Mouse (Mus musculus) limb, embryonic 13.5 days (tissue): ENCODE measurements around the gene Cacna1c. TPM values are rescaled to one million over a fixed set of nuclear protein-coding genes. Genes with fewer than 3 reads are reported as not detected.
"Not testable (repeated sequence)": the region's sequence is repeated elsewhere in the genome, so short reads cannot be mapped to it uniquely, and the experiment has no call there.

Experiments
- ATAC-seq: fragments of 200-750 bp; cut with Nextera tagmentation; 2 replicates; pipeline ENCODE4 v1.8.0; 2017; ENCODE audit warnings: low read depth, moderate number of reproducible peaks, moderate TSS enrichment; ENCODE audit not compliant: low FRiP score
- H3K27ac ChIP-seq: fragments of 300-500 bp; sonication (generic); 2 replicates; pipeline ENCODE4 v1.5.1; 2015; ENCODE audit warnings: inconsistent platforms, mild to moderate bottlenecking, moderate library complexity
- H3K27me3 ChIP-seq: fragments of 300-500 bp; sonication (generic); 2 replicates; pipeline ENCODE4 v1.6.1; 2015; ENCODE audit warnings: mild to moderate bottlenecking, inconsistent platforms
- H3K36me3 ChIP-seq: fragments of 300-500 bp; sonication (generic); 2 replicates; pipeline ENCODE4 v1.6.1; 2015; ENCODE audit warnings: inconsistent platforms, mild to moderate bottlenecking, moderate library complexity
- H3K4me1 ChIP-seq: fragments of 300-500 bp; sonication (generic); 2 replicates; pipeline ENCODE4 v1.6.1; 2015; ENCODE audit warnings: inconsistent platforms
- H3K4me2 ChIP-seq: fragments of 300-500 bp; sonication (generic); replicated peaks from 2 replicates; pipeline ENCODE4 v1.6.1; 2015; ENCODE audit warnings: inconsistent platforms, mild to moderate bottlenecking, moderate library complexity
- H3K4me3 ChIP-seq: fragments of 300-500 bp; sonication (generic); 2 replicates; pipeline ENCODE4 v1.5.1; 2015; ENCODE audit warnings: moderate library complexity, mild to moderate bottlenecking, inconsistent platforms
- H3K9ac ChIP-seq: fragments of 300-500 bp; sonication (generic); 2 replicates; pipeline ENCODE4 v1.6.1; 2015; ENCODE audit warnings: mild to moderate bottlenecking, inconsistent platforms
- H3K9me3 ChIP-seq: fragments of 300-500 bp; sonication (generic); 2 replicates; pipeline ENCODE4 v1.6.1; 2016; ENCODE audit warnings: inconsistent platforms
- WGBS: fragments of 180-500 bp; shearing (Covaris S2); methylation state at CpG from one replicate; pipeline ENCODE4 v1.1.7; 2015; 5-methylcytosine and 5-hydroxymethylcytosine counted together
- polyA plus RNA-seq: library from polyadenylated mRNA; unstranded; fragments of >200 nt; fragmentation: Nextera tagmentation; extraction: Ambion mirVana; gene quantifications from 2 replicates; pipeline ENCODE4 v1.2.1, GENCODE M21; 2015

The Cacna1c gene
- polyA plus RNA-seq, 1 experiment from 2014 or later: 9.9 TPM

DNA sequence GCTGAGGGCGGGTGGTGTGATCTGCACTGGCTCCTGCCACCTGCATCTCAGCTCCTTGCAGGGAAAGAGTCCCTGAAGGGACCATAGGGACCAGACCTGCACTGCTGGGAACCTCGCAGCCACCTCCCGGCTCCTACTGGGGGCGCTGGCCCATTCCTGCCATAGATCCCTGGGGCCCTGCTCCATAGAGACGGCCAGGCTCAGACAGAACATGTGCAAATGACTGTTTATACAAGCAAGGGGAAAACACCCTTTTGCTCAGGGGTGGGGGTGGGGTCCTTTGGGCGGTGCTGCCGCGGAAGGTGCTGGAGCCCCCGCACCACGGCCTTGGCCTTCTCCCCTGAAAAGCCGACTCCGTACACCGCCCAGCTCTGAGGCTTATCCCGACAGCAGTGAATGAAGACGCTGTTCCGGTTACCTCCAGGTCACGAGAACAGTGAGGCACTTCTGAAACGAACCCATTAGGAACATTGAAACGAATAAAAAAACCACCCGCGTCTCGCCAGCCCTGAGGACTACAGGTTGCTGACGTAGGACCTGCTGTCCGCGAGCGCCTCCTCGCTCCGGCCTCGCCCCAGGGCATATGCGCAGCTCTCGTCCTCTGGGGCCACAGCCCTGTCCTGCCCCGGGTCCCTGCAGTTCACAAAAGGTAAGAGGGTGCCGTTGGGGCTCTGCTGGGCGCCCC, 602.7 kb downstream of the Cacna1c start:
- WGBS: 8% methylated on average over 34 of the region's 34 CpGs
- peak; percentile 27; the same call in 1 of the 2 replicates for ATAC-seq
- Histone ChIP-seq H3K4me1 (peaks cover 14% of the 10 kb centered on the region), H3K4me3 (peak overlapping the region; percentile 32), H3K27ac (no peak overlapping the region), H3K4me2 (peak overlapping the region; percentile 59), H3K36me3 (peaks cover 36% of the 10 kb centered on the region), H3K9me3 (no peaks in the 10 kb centered on the region), H3K9ac (peak overlapping the region; percentile 36), H3K27me3 (peaks cover 19% of the 10 kb centered on the region)

DNA sequence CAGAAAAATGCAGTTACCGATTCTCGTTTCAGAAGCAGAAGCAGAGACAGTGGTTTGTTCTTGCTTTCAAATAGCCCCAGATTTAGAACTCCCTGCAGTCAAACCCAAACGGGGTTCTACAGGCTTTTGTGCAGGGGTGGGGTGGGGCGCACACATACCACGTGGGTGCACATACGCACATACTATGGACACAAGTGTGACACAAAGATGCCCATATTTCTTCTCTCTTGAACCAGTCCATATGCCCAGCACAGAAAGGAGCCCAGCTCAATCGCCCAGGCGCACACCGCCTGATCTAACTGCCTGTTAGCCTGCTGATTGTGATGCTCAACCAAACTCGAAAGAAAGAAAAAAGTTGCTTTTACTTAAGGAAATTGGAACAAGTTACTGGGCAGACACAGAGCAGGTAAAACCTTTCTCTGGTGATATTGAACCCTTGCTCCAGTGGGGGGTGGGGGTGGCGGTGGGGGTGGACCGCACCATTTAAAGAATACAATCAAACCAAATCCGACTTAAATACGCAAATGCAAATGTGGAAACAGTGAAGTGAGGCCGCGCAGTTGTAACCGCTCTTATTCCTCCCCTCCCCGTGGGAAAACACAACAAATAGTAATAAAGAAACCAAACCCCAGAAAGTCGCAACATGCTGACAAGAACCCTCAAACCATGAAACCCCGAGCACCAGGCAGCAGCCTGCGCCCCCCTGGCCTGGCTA, 603.4 kb downstream of the Cacna1c start:
- WGBS: 45% methylated on average over 21 of the region's 21 CpGs
- peaks cover 14% of the 10 kb centered on the region for H3K4me1 ChIP-seq

GRCm38 (mm10) chr6:118578741-118579140, 617.5 kb downstream of the Cacna1c start:
- H3K9ac ChIP-seq, H3K27me3 ChIP-seq, H3K4me2 ChIP-seq, H3K4me1 ChIP-seq, H3K4me3 ChIP-seq, H3K27ac ChIP-seq, ATAC-seq, H3K36me3 ChIP-seq, H3K9me3 ChIP-seq: not testable (repeated sequence)
- 83% methylated on average over 4 of the region's 4 CpGs for WGBS

More for the DNA sequence above, 603.4 kb downstream of the Cacna1c start:
- ATAC-seq: no peak
- Histone ChIP-seq H3K27ac (no peak overlapping the region), H3K4me3 (peak overlapping the region; percentile 32), H3K4me2 (peak overlapping the region; percentile 59), H3K36me3 (peaks cover 29% of the 10 kb centered on the region), H3K9me3 (no peaks in the 10 kb centered on the region), H3K27me3 (peaks cover 19% of the 10 kb centered on the region), H3K9ac (no peak overlapping the region)

DNA sequence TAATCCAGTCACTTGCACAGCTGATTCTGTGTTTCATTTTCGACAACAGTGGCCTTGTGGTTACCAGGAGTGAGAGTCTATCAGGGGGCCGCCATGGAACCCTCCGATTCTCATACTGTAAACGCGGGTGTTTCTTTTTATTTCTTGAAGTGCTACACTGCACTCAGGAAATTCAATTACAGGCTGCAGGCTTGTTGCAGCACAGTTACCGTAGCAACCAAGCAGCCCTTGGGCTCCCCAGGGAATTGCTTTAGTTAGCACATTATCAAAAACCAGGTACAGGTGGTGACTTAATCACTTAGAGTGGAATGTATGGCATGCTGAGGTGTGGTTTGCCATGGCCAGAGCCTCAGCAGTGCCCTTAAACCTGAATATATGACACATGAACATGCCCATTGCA, 621.9 kb downstream of the Cacna1c start:
- WGBS: 45% methylated on average over 6 of the region's 6 CpGs
- 0 out of 2 replicates have a peak, but pooled peaks have one; percentile 48 for ATAC-seq
- Histone ChIP-seq H3K27ac (no peak overlapping the region), H3K4me2 (no peak overlapping the region), H3K4me3 (no peak overlapping the region), H3K36me3 (no peaks in the 10 kb centered on the region), H3K9me3 (no peaks in the 10 kb centered on the region), H3K4me1 (peaks cover 7% of the 10 kb centered on the region; the same call in 1 of the 2 replicates), H3K9ac (no peak overlapping the region), H3K27me3 (no peaks in the 10 kb centered on the region)

DNA sequence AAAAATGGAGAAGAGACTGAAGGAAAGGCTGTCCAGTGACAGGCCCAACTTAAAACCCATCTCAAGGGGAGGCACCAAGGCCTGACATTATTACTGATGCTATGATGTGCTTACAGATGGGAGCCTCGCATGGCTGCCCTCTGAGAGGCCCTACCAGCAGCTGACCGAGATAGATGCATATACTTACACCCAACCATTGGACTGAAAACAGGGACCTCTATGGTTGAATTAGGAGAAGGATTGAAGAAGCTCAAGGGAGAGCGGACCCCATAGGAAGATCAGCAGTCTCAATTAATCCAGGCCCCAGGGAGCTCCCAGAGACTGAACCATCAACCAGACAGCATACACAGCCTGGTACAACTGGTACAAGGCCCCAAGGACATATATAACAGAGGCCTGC, 628.4 kb downstream of the Cacna1c start:
- H3K36me3 ChIP-seq: no peaks in the 10 kb centered on the region
- 93% methylated on average over 3 of the region's 3 CpGs for WGBS
- no peak overlapping the region for H3K4me3 ChIP-seq
- H3K4me1 ChIP-seq: peaks cover 5% of the 10 kb centered on the region
- ATAC-seq: no peak
- H3K27ac ChIP-seq: no peak overlapping the region
- H3K27me3 ChIP-seq: no peaks in the 10 kb centered on the region
- H3K4me2 ChIP-seq: no peak overlapping the region
- no peak overlapping the region for H3K9ac ChIP-seq
- no peaks in the 10 kb centered on the region for H3K9me3 ChIP-seq

DNA sequence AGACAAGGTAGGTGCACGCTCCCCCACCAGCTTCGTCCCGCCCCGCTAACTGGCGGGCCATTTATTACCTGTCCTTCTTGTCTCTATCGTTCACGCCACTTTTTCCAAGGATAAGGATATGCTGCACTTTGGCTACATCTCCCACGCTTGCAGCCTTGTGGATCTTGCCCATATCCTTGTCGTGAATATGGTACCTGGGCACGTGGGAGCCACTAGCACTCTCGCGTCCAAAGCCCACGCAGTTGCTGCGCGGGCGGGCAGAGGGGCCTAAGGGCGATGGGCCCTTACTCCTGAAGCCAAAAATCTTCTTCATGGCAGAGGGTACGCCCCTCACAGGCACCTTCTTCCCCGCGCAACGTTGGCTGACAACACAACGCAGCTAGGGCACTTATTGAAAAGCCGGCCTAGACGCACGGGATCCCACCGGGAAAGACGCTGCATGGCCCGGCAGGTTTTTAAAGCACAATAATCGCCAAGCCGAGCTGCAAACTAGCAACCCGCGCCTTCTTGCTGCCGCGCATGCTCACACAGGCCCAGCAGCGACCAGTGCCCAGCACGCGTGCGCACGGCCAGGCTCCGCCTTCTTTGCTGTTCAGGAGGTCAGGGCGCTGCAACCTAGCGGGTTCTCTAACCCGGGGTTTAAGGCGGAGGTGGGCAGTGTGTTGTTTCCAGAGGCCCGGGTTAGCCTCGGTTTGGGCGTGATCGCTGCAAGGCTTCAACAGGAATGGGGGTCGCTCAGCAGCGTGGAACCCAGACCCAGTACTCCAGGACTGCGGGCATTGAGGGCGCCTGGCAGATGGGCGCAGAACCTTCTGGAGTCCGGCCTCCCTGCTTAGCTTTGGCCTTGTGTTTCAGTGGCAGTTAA, 634.2 kb downstream of the Cacna1c start, which contains the start of gene Ankrd26:
TSS of gene Ankrd26 (minus strand) at position 482 of the 865 bp plus-strand sequence.
- Histone ChIP-seq H3K4me3 (peak within 1 kb of the TSS; percentile 71), H3K9ac (peak within 1 kb of the TSS; percentile 90), H3K4me1 (peaks cover 23% of the 10 kb centered on the region), H3K27ac (peak within 1 kb of the TSS; percentile 75), H3K27me3 (no peaks in the 10 kb centered on the region), H3K9me3 (no peaks in the 10 kb centered on the region), H3K4me2 (peak within 1 kb of the TSS; percentile 93), H3K36me3 (peaks cover 22% of the 10 kb centered on the region)
- 5% methylated on average over 54 of the region's 54 CpGs for WGBS
- ATAC-seq: peak; percentile 97

DNA sequence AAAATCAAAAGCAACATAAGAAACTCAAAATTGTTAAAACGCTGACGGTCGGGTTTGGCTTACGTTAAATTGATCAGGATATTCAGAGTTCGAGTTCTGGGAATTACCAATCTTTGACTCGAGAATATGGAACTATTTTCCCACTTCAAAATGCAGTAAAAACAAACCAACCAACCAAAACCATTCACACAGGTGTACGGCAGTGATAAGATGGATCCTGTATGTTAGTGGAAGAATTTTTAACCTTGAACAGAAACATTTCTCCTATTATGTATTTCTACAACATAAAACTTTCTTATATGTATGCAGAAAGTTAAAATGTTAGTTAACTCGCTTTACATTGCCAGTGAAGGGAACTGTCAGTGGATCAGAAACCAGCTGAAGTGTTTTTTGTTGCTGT, 635.0 kb downstream of the Cacna1c start:
- WGBS: 79% methylated on average over 8 of the region's 8 CpGs
- Histone ChIP-seq H3K4me3 (peak overlapping the region; percentile 71), H3K9ac (peak overlapping the region; percentile 90), H3K9me3 (no peaks in the 10 kb centered on the region), H3K27ac (no peak overlapping the region), H3K27me3 (no peaks in the 10 kb centered on the region), H3K4me1 (peaks cover 23% of the 10 kb centered on the region), H3K4me2 (peak overlapping the region; percentile 93), H3K36me3 (peaks cover 29% of the 10 kb centered on the region)
- ATAC-seq: no peak

DNA sequence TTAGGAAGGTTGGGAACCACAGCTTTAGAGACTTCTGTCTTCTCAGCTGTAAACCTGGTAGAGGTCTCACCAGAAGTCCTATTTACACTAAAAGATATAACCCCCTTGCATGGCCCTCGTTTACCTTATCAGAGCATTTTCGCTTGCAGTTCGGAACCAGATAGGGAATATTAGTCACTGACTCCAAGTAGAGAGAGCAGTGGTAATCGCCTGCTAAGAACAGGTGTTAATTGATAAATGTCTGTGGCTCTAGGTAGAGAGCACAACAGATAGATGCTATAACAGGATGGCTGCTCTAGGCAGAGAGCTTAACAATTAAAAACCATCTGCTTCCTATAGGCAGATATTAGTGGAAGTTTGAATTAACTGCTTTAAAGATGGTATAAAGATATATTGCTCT, 657.6 kb downstream of the Cacna1c start:
- ATAC-seq: no peak

More for the DNA sequence above, 657.6 kb downstream of the Cacna1c start:
- Histone ChIP-seq H3K4me3 (no peak overlapping the region), H3K27ac (no peak overlapping the region), H3K9ac (no peak overlapping the region), H3K27me3 (no peaks in the 10 kb centered on the region), H3K4me2 (no peak overlapping the region), H3K9me3 (no peaks in the 10 kb centered on the region), H3K36me3 (peaks cover 70% of the 10 kb centered on the region), H3K4me1 (no peaks in the 10 kb centered on the region)
- 90% methylated on average over 4 of the region's 4 CpGs for WGBS

Other genes with a start within 250 kb of the Cacna1c start
- gene Dcp1b, start 21.2 kb downstream of the Cacna1c start, polyA plus RNA-seq: 7.7 and 8.8 TPM in 2 replicates
- gene Cacna2d4, start 40.1 kb upstream of the Cacna1c start, polyA plus RNA-seq: not detected in 2 replicates
- gene Lrtm2, start 134.3 kb upstream of the Cacna1c start, polyA plus RNA-seq: 0.05 TPM in 1 of 2 replicates, not detected in the other
- 35.5 and 36.8 TPM in 2 replicates for gene Adipor2, start 221.3 kb upstream of the Cacna1c start, polyA plus RNA-seq